Mouse (Mus musculus): ENCODE data around the gene Ccdc184.

GRCm38 (mm10) chr15:98181856-98182570 lies 15.1 kb downstream of the Ccdc184 start:
- TF ChIP-seq CTCF (IDR thresholded peaks at IDR 0.05) (no peak), POLR2A (IDR thresholded peaks at IDR 0.05; ENCODE audit: insufficient read depth, low read depth, low read length) (no peak)

Data from heart, adult 2 months (tissue).